Mouse (Mus musculus) cerebellum, adult 9-10 months (tissue): ENCODE measurements around the gene Ciita.

ENCODE experiments used
- DNase-seq: peaks from one replicate; pipeline ENCODE4 v3.0.0; 2022

The Ciita gene

GRCm38 (mm10) chr16:10475919-10476318 is 3.9 kb upstream of the Ciita start:
- no peak for DNase-seq

DNA sequence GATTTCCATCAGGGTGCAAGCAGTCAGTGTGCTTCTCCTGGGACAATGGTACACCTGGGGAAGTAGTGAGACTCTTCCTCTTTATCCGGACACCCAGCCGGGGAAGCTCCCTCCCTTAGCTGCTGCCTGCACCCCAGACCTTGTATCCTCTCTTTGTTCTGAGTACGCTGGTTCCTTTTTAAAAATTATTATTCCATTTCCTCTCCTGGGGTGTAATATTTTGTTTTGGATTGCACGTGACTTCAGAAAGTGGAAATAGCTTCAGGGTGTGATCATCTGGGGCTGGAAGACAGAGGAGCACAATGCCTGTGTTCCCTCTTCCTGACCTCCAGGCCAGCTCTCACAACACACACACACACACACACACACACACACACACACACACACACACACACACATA is 2.5 kb downstream of the Ciita start:
- no peak for DNase-seq

DNA sequence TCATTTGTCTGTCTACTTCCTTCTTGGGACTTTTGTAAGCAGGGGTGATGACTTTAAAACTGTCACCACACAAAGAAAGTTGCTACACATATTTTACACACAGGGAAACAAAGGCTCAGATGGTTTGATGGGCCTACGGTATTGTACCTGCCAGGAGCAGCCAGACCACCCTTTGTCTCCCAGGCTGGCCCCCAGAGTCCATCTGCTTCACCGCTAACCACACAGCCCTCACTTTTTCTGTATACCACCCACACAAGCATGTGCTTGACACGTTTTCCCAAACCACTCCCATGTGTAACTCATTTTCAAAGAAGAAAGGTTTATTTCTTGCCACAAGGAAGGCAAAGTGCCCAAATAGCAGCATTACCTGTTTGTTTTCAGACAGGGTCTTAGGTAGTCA is 7.1 kb downstream of the Ciita start:
- no peak for DNase-seq

GRCm38 (mm10) chr16:10487895-10488493 is 8.1 kb downstream of the Ciita start:
- DNase-seq, result no peak

DNA sequence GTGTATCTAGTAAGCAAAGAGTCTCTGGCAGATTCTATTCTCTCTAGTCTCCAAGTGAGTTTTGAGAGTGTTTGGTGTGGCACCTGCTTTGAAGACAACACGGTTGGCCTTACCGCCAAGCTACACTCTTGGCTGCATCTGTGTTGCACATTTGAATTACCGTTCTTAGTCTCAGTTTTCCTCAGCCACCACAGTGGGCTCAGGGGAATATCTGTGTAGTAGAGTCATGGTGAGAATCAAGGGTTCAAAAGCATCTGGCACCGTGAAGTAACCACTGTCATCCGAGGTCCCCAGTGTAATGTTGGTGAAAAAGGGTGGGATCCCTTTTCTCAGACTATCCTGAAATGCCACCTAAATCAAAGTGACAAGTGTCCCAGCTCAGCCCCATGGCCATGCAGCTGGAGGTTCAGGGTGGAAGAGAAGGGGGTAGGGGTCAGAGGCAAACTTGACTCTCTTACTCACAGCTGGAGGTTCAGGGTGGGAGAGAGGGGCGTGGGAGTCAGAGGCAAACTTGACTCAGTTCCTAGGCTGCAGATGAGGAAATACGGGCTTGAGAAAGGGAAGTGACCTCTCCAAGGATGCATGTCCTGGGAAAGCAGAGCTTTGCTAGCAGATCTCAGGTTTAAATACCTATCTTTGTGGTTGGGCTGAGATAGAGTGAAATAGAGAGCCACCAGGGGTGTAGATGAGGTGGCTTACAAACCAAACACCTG is 9.1 kb downstream of the Ciita start:
- DNase-seq, result no peak

DNA sequence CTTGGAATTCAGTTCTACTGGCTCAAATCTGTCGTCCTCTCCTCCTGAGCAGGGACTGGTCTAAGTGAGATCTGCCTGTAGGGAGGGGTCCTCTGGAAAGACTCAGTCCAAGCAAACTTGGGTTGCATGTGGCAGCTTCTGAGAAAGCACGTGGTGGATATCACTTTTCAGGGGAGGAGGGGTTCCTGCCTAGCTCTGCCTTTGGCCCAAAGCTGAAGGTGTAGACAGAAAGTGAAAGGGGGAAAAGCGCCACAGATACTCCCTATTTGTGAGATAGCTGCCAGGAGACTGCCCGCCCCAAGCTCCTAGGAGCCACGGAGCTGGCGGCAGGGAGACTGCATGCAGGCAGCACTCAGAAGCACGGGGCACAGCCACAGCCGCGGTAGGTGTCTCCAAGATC is 9.6 kb downstream of the Ciita start:
- no peak for DNase-seq

- no peak for DNase-seq
Measured at GRCm38 (mm10) chr16:10489904-10490457, 10.1 kb downstream of the Ciita start.

- no peak for DNase-seq
Measured at GRCm38 (mm10) chr16:10490503-10491150, 10.8 kb downstream of the Ciita start.

GRCm38 (mm10) chr16:10491716-10492115 is 11.9 kb downstream of the Ciita start:
- DNase-seq, result no peak

GRCm38 (mm10) chr16:10492587-10492986 is 12.7 kb downstream of the Ciita start:
- no peak for DNase-seq

GRCm38 (mm10) chr16:10495824-10496298 is 16.0 kb downstream of the Ciita start:
- DNase-seq, result no peak

DNA sequence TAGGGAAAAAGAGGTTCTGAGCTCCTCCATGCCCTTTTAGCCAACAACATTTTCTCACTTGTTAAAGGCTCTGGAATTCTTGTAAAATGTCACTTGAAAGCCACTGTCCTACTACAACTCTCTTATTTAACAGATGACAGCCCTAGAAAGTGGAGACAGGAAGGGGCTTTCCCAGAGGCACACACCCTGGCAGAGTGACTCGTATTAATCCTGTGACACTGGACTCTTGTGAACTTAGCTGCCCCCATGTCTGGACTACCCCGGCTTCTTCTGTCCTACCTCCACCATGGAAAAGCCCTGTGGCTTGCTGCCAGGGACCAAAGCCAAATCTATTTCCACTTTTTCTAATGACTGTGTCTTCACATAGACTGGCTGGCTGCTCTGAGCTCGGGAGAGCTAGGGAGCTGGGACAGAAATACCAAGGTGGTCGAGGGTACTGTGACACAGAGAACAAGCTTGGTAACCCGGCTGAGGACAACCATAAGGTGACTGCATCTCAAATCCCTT is 18.3 kb downstream of the Ciita start:
- no peak for DNase-seq

GRCm38 (mm10) chr16:10499122-10499521 is 19.3 kb downstream of the Ciita start:
- no peak for DNase-seq

GRCm38 (mm10) chr16:10501865-10502264 is 22.0 kb downstream of the Ciita start:
- DNase-seq, result no peak

DNA sequence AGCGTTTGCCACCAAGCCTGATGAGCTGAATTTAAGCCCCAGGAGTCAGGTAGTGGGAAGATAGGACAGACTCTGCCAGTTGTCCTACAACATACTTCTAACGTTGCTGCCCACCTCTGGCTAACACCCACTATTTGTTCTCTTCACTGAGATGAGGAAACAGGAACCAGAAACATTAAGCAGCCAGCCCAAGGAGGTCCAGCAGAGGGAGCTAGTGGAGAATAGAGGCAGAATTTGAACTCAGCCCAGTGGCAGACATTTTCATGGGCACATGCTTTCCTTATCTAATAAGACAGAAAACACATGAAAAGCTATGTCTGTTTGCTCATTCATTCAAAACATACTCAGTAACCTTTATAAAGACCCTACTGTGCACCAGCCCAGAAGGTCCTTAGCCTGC is 23.2 kb downstream of the Ciita start:
- no peak for DNase-seq

DNA sequence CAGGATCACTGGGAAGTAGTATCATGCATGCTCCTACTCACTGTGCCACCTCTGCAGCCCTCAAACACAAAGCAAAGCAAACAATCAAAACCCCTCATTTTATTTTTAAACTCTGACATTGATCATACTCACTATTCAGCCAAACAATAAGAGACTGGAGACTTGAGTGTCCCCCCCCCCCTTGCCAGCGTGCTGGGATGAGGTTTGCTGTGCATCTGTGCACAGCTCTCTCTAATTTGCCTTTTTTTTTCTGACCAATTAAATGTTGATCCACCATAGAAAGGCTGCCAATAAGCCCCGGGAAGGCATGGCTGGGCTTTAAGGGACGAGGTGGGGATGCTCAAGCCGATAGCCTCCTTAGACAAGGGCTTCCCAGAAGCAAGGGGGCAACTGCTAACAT is 27.6 kb downstream of the Ciita start:
- DNase-seq, result no peak

DNA sequence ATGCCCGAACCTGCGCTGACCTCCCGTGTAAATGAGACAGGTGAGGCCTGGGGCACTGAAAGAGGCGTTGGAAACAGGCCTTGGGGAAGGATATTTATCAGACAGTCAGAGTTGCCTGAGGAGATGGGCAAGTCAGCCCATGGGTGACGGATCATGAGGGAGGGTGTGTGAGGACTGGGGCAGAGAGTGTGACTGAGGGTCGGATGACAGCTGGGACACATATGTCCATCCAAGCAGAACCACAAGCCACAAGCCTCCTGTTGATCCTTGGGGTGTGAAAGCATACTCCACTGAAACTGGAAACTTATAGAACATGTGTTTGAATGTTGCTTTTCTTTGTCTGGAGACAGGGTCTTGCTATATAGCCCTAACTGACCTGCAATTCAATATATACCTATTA is 28.8 kb downstream of the Ciita start:
- no peak for DNase-seq

DNA sequence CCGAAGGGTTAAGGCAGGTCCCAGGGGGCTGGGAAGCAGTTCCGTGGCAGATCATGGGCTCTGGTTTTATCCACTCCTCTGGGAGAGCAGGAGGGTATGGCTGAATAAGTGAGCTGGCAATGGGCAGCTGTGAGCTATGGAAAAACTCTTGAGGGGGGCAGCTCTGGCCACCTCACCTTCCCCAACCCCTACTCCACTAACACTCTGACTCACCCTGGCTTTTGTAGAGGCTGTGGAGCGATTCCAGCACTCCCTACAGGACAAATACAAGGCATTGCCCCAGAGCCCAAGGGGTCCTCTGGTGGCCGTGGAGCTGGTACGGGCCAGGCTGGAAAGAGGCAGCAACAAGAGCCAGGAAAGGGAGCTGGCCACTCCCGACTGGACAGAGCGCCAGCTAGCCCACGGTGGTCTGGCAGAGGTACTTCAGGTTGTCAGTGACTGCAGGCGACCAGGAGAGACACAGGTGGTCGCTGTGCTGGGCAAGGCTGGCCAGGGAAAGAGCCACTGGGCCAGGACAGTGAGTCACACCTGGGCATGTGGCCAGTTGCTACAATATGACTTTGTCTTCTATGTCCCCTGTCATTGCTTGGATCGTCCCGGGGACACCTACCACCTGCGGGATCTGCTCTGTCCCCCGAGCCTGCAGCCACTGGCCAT is 30.7 kb downstream of the Ciita start:
- peak; percentile 89 for DNase-seq

DNA sequence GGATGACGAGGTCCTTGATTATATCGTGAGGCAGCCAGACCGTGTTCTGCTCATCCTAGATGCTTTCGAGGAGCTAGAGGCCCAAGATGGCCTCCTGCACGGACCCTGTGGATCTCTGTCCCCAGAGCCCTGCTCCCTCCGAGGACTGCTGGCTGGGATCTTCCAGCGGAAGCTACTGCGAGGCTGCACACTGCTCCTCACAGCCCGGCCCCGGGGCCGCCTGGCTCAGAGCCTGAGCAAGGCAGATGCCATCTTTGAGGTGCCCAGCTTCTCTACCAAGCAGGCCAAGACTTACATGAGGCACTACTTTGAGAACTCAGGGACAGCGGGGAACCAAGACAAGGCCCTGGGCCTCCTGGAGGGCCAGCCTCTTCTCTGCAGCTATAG is 31.3 kb downstream of the Ciita start:
- DNase-seq, result peak; percentile 64

DNA sequence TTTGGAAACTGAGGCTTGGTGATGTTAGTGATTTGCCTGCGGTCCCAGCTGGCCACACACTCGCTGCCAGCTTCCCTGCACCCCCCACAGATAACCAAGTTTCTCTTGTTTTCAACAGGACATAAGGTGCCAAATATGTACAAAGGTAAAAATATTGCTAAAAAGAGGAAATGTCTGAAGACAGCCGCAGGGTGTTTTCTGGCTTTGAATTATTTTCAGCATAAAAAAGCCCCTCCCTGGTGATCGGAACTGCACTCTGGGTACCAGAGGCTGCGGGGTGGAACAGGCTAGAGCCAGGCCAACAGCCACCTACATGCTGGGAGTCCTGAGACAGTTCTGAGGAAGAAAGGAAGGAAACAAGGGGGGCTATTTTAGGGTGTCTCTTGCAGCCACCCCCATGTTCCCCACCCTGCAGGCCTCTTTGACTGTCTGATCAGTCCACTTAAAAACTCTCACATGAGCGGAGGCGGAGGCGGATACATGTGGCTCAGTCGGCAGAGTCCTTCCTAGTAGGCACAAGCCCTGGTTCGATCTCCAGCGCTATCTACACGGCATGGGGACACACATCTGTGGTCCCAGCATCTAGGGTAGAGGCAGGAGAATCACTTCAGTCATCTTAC is 36.2 kb downstream of the Ciita start:
- no peak for DNase-seq

DNA sequence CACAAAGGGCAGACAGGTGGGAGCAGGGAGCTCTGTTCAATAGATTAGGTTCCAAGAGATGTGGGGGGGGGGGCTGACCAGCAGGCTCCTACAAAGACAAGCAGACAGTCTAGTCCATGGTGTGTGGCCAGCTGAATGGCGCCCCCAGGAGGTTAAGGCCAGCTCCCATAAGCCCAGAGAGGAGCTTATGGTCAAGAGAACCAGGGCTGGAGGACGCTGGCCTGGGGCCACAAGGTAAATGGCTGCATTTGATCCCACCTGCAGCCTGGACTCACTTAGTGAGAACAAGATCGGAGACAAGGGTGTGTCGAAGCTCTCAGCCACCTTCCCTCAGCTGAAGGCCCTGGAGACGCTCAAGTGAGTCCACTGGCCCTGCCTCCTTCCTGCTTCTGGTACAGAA is 38.2 kb downstream of the Ciita start:
- peak; percentile 8 for DNase-seq

- DNase-seq, result peak; percentile 82
Measured at GRCm38 (mm10) chr16:10520908-10521614, 41.2 kb downstream of the Ciita start.
